Comparison of ENCODE assay signal across 20 mouse cellular contexts in genomic region chr16:45250317-45250716, GRCm38 (mm10). TPM values are rescaled to one million over a fixed set of nuclear protein-coding genes. Genes with fewer than 3 reads are reported as not detected.
DNase-seq lines count a peak whose midpoint lies in the region; ATAC-seq and TF ChIP-seq lines count a peak whose summit lies in the region.
"Had no signal": no experiment of that assay in that cellular context is flagged by ENCODE, and none has a peak within 500 bp of the region (broad histone marks: within the 10 kb centered on the region; RNA-seq: fewer than 3 reads in every experiment).

No protein-coding gene starts in this region.

- ATAC-seq in hindbrain, embryonic 13.5 days (ENCODE audit: low FRiP score): 0 out of 2 replicates have a peak, but pooled peaks have one; percentile 32
- no peak for ATAC-seq in hindbrain, embryonic 12.5 days (ENCODE audit: low FRiP score)
- ATAC-seq in lung, postnatal 0 days: no peak
- ATAC-seq: liver, postnatal 0 days; midbrain, embryonic 15.5 days had no signal

- no peak overlapping the region for H3K4me3 ChIP-seq in hindbrain, embryonic 13.5 days
- no peak overlapping the region for H3K4me3 ChIP-seq in hindbrain, embryonic 12.5 days
- H3K4me3 ChIP-seq in lung, postnatal 0 days (ENCODE audit: low read depth, low read length): no peak overlapping the region
- H3K4me3 ChIP-seq in lung, adult 2 months (replicated peaks; ENCODE audit: extremely low read depth, low read depth, low read length): no peak overlapping the region
- H3K4me3 ChIP-seq: heart, embryonic 10.5 days; limb, embryonic 12.5 days; megakaryocyte, embryonic 14.5 days; midbrain, embryonic 15.5 days had no signal

- no peak for TF ChIP-seq EP300 in lung, postnatal 0 days (IDR thresholded peaks at IDR 0.05)

- no peak overlapping the region for H3K27ac ChIP-seq in hindbrain, embryonic 13.5 days
- no peak overlapping the region for H3K27ac ChIP-seq in hindbrain, embryonic 12.5 days
- no peak overlapping the region for H3K27ac ChIP-seq in lung, postnatal 0 days (ENCODE audit: low read length)
- H3K27ac ChIP-seq: heart, embryonic 10.5 days; limb, embryonic 12.5 days; midbrain, embryonic 15.5 days had no signal

- no peak for TF ChIP-seq POLR2A in lung, adult 2 months (IDR thresholded peaks at IDR 0.05; ENCODE audit: borderline replicate concordance, extremely low read depth, low read depth, low read length)

- H3K9ac ChIP-seq in hindbrain, embryonic 13.5 days: no peak overlapping the region
- no peak overlapping the region for H3K9ac ChIP-seq in hindbrain, embryonic 12.5 days
- H3K9ac ChIP-seq in lung, postnatal 0 days (replicated peaks; ENCODE audit: low read depth): no peak overlapping the region
- H3K9ac ChIP-seq: limb, embryonic 12.5 days; liver, postnatal 0 days; midbrain, embryonic 15.5 days had no signal

- H3K36me3 ChIP-seq in hindbrain, embryonic 13.5 days: no peaks in the 10 kb centered on the region
- no peaks in the 10 kb centered on the region for H3K36me3 ChIP-seq in hindbrain, embryonic 12.5 days
- no peaks in the 10 kb centered on the region for H3K36me3 ChIP-seq in lung, postnatal 0 days (ENCODE audit: insufficient read depth, low read length)
- H3K36me3 ChIP-seq: heart, embryonic 10.5 days; limb, embryonic 12.5 days; midbrain, embryonic 15.5 days had no signal

- 0 out of 2 replicates have a peak, but pooled peaks cover 6% of the 10 kb centered on the region for H3K4me1 ChIP-seq in hindbrain, embryonic 13.5 days (replicated peaks)
- H3K4me1 ChIP-seq in hindbrain, embryonic 12.5 days: no peaks in the 10 kb centered on the region
- H3K4me1 ChIP-seq in lung, postnatal 0 days (ENCODE audit: insufficient read depth, low read depth, low read length): no peaks in the 10 kb centered on the region
- H3K4me1 ChIP-seq in lung, adult 2 months (ENCODE audit: control insufficient read depth, insufficient read depth, low read length): peaks cover 6% of the 10 kb centered on the region
- H3K4me1 ChIP-seq: heart, embryonic 10.5 days; limb, embryonic 12.5 days; midbrain, embryonic 15.5 days had no signal

- peak; percentile 3 for DNase-seq in cerebellum, adult 9-10 months
- DNase-seq in cerebellum, adult 18-20 months: no peak
- peak; percentile 5 for DNase-seq in lung, postnatal 0 days (ENCODE audit: low spot score)
- no peak for DNase-seq in lung, adult 2 months
- DNase-seq in Muller cell, postnatal 12 days (ENCODE audit: inconsistent ontology term): peak; percentile 56
- no peak for DNase-seq in gastrocnemius, adult 8-10 months (ENCODE audit: low spot score in 2 of 2)
- DNase-seq: adrenal gland, postnatal 14 days; cerebellum, postnatal 14 days; liver, postnatal 0 days; lung, postnatal 36 days; right cerebral cortex, postnatal 14 days; spleen, adult 18-20 months; thymus, postnatal 14 days had no signal

- H3K4me2 ChIP-seq in hindbrain, embryonic 13.5 days: no peak overlapping the region
- H3K4me2 ChIP-seq in hindbrain, embryonic 12.5 days (replicated peaks): no peak overlapping the region
- H3K4me2 ChIP-seq in lung, postnatal 0 days (replicated peaks; ENCODE audit: low read depth, low read length): no peak overlapping the region
- H3K4me2 ChIP-seq: limb, embryonic 12.5 days; liver, embryonic 11.5 days; midbrain, embryonic 15.5 days had no signal

- H3K9me3 ChIP-seq in hindbrain, embryonic 13.5 days: no peaks in the 10 kb centered on the region
- no peaks in the 10 kb centered on the region for H3K9me3 ChIP-seq in hindbrain, embryonic 12.5 days (replicated peaks)
- H3K9me3 ChIP-seq in lung, postnatal 0 days (ENCODE audit: low read length): no peaks in the 10 kb centered on the region
- H3K9me3 ChIP-seq: heart, embryonic 10.5 days; limb, embryonic 12.5 days; megakaryocyte, embryonic 14.5 days; midbrain, embryonic 15.5 days had no signal

- H3K27me3 ChIP-seq in hindbrain, embryonic 13.5 days: no peaks in the 10 kb centered on the region
- no peaks in the 10 kb centered on the region for H3K27me3 ChIP-seq in hindbrain, embryonic 12.5 days
- no peaks in the 10 kb centered on the region for H3K27me3 ChIP-seq in lung, postnatal 0 days (replicated peaks; ENCODE audit: insufficient read depth, low read length)
- H3K27me3 ChIP-seq: limb, embryonic 12.5 days; megakaryocyte, embryonic 14.5 days; midbrain, embryonic 15.5 days had no signal

- TF ChIP-seq CTCF in lung, postnatal 0 days (IDR thresholded peaks at IDR 0.05): no peak
- no peak for TF ChIP-seq CTCF in lung, adult 2 months (IDR thresholded peaks at IDR 0.05; ENCODE audit: insufficient read depth, low read length)

RNA-seq across cellular contexts. Expression of gene Btla, which starts 26.2 kb away (rescaled TPM):
- 0.16 and 0.17 TPM in 2 replicates for polyA plus RNA-seq in hindbrain, embryonic 13.5 days (2015; fragmentation: Nextera tagmentation; extraction: Ambion mirVana)
- 0.17 and 0.50 TPM in 2 replicates for polyA plus RNA-seq in hindbrain, embryonic 12.5 days (2016; fragmentation: Nextera tagmentation; extraction: Ambion mirVana)
- 0.13 and 0.19 TPM in 2 replicates for polyA plus RNA-seq in lung, postnatal 0 days (2015; fragmentation: Nextera tagmentation; extraction: Ambion mirVana)
- polyA plus RNA-seq in lung, adult 2 months (2012; rRNA removed): 2.0 and 4.6 TPM in 2 replicates
- total RNA-seq in gastrocnemius, adult 8-10 months (2022): under 1 TPM in 3 of 4 experiments, not detected in 1; 0.19 to 0.64 (median 0.36) TPM
- polyA plus RNA-seq: heart, embryonic 10.5 days had no signal

Comparison
In these comparisons a context has a peak if more than half of its experiments do, and no peak if none do; other contexts are left out.
1. DNase-seq: peak in cerebellum, adult 9-10 months (single experiment), lung, postnatal 0 days (single experiment) and Muller cell, postnatal 12 days (single experiment); none in cerebellum, adult 18-20 months (0 of 2), lung, adult 2 months (single experiment) and gastrocnemius, adult 8-10 months (0 of 2).